24 mouse cellular contexts compared by ENCODE assay signal in genomic region chr16:87499556-87499955, GRCm38 (mm10). TPM values are rescaled to one million over a fixed set of nuclear protein-coding genes. Genes with fewer than 3 reads are reported as not detected.
"Had no signal": no experiment of that assay in that cellular context is flagged by ENCODE, and none has a peak within 500 bp of the region (broad histone marks: within the 10 kb centered on the region; RNA-seq: fewer than 3 reads in every experiment).

No protein-coding gene starts in this region.

- DNase-seq: kidney, postnatal 25 days; layer of hippocampus, adult 9-11 months; liver; lung, adult 18-20 months; lung, postnatal 10 days; lung, postnatal 36 days; right cerebral cortex, postnatal 14 days; right cerebral cortex, postnatal 4 days; thymus, adult 2 months; thymus, postnatal 14 days; thymus, postnatal 4 days had no signal

- ATAC-seq: liver, embryonic 12.5 days; midbrain, embryonic 15.5 days had no signal

- H3K9me3 ChIP-seq: limb, embryonic 10.5 days; limb, embryonic 13.5 days; liver, embryonic 12.5 days; liver, embryonic 15.5 days; lung, embryonic 15.5 days; megakaryocyte, embryonic 14.5 days; midbrain, embryonic 12.5 days; midbrain, embryonic 15.5 days; neural tube, embryonic 12.5 days; neural tube, embryonic 15.5 days had no signal

- H3K9ac ChIP-seq: limb, embryonic 13.5 days; liver, embryonic 12.5 days; liver, embryonic 15.5 days; lung, embryonic 15.5 days; midbrain, embryonic 12.5 days; midbrain, embryonic 15.5 days; neural tube, embryonic 12.5 days; neural tube, embryonic 15.5 days had no signal

- H3K27me3 ChIP-seq: limb, embryonic 13.5 days; liver, embryonic 12.5 days; liver, embryonic 15.5 days; lung, embryonic 15.5 days; megakaryocyte, embryonic 14.5 days; midbrain, embryonic 12.5 days; midbrain, embryonic 15.5 days; neural tube, embryonic 12.5 days; neural tube, embryonic 15.5 days had no signal

- H3K36me3 ChIP-seq: limb, embryonic 13.5 days; liver, embryonic 12.5 days; liver, embryonic 15.5 days; lung, embryonic 15.5 days; midbrain, embryonic 12.5 days; midbrain, embryonic 15.5 days; neural tube, embryonic 12.5 days; neural tube, embryonic 15.5 days had no signal

- H3K4me3 ChIP-seq: layer of hippocampus, adult 2 months; limb, embryonic 10.5 days; limb, embryonic 13.5 days; liver, embryonic 12.5 days; liver, embryonic 15.5 days; lung, embryonic 15.5 days; megakaryocyte, embryonic 14.5 days; midbrain, embryonic 12.5 days; midbrain, embryonic 15.5 days; neural tube, embryonic 12.5 days; neural tube, embryonic 15.5 days had no signal

- H3K27ac ChIP-seq: kidney, postnatal 0 days; layer of hippocampus, adult 2 months; limb, embryonic 10.5 days; limb, embryonic 13.5 days; liver, embryonic 12.5 days; liver, embryonic 15.5 days; lung, embryonic 15.5 days; midbrain, embryonic 12.5 days; midbrain, embryonic 15.5 days; neural tube, embryonic 12.5 days; neural tube, embryonic 15.5 days; stomach, postnatal 0 days had no signal

- H3K4me2 ChIP-seq: limb, embryonic 13.5 days; liver, embryonic 12.5 days; liver, embryonic 15.5 days; lung, embryonic 15.5 days; midbrain, embryonic 12.5 days; midbrain, embryonic 15.5 days; neural tube, embryonic 12.5 days; neural tube, embryonic 15.5 days had no signal

RNA-seq across cellular contexts. Expression of gene Map3k7cl, which starts 53.6 kb away (rescaled TPM):
- polyA plus RNA-seq: limb, embryonic 10.5 days; liver, embryonic 12.5 days; liver, embryonic 15.5 days; midbrain, embryonic 12.5 days; neural tube, embryonic 12.5 days had no signal
